Mouse (Mus musculus) forebrain, embryonic 10.5 days (tissue): ENCODE data around the gene Capn5. TPM values are rescaled to one million over a fixed set of nuclear protein-coding genes. Genes with fewer than 3 reads are reported as not detected.
"Not testable (repeated sequence)": the region's sequence is repeated elsewhere in the genome, so short reads cannot be mapped to it uniquely, and the experiment has no call there.

Source experiments
- DNase-seq: peaks from one replicate; pipeline ENCODE4 v3.0.0-alpha.2; 2017; ENCODE audit warnings: low spot score; ENCODE audit errors: extremely low spot score
- H3K27ac ChIP-seq: fragments of 300-500 bp; sonication (generic); 2 replicates; pipeline ENCODE4 v1.5.1; 2016; ENCODE audit warnings: mild to moderate bottlenecking
- H3K27me3 ChIP-seq: fragments of 300-500 bp; sonication (generic); 2 replicates; pipeline ENCODE4 v1.6.1; 2016; ENCODE audit warnings: mild to moderate bottlenecking; ENCODE audit not compliant: poor library complexity, severe bottlenecking
- H3K36me3 ChIP-seq: fragments of 300-500 bp; sonication (generic); replicated peaks from 2 replicates; pipeline ENCODE4 v1.6.1; 2016; ENCODE audit warnings: mild to moderate bottlenecking, moderate library complexity
- H3K4me1 ChIP-seq: fragments of 300-500 bp; sonication (generic); 2 replicates; pipeline ENCODE4 v1.6.1; 2016
- H3K4me3 ChIP-seq: fragments of 300-500 bp; sonication (generic); 2 replicates; pipeline ENCODE4 v1.5.1; 2016; ENCODE audit warnings: mild to moderate bottlenecking, moderate library complexity
- H3K9me3 ChIP-seq: fragments of 300-500 bp; sonication (generic); 2 replicates; pipeline ENCODE4 v1.6.1; 2016; ENCODE audit warnings: mild to moderate bottlenecking, moderate library complexity
- WGBS: fragments of 180-500 bp; shearing (Covaris S2); methylation state at CpG from one replicate; pipeline ENCODE4 v1.1.7; 2016; 5-methylcytosine and 5-hydroxymethylcytosine counted together
- polyA plus RNA-seq: library from polyadenylated mRNA; unstranded; fragments of >200 nt; fragmentation: Nextera tagmentation; extraction: Ambion mirVana; gene quantifications from 2 replicates; pipeline ENCODE4 v1.2.1, GENCODE M21; 2016

Gene Capn5
- polyA plus RNA-seq, 1 experiment from 2014 or later: 5.8 TPM

DNA sequence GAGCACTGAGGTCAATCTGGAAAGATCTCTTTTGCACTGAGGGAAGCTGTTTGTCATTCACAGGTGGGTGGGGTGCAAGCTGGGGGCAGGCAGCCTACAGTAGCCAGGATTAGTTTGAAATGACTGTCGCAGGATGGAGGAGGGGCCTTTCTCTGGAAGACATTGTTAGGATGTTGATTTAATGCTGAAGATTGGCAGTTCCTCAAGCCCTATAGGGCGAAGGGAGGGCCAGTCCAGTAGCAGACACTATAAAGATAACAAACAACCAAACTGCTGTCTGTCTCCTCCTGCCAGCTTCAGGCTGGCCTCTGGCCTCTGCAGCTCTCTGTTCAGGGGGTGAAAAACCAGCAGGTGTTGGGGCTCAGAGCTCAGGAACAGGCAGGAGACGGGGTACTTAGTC, 11.7 kb upstream of the Capn5 start:
- no peak overlapping the region for H3K4me3 ChIP-seq
- H3K9me3 ChIP-seq: no peaks in the 10 kb centered on the region
- no peaks in the 10 kb centered on the region for H3K36me3 ChIP-seq
- 59% methylated on average over 3 of the region's 3 CpGs for WGBS
- peaks cover 49% of the 10 kb centered on the region for H3K4me1 ChIP-seq
- DNase-seq: no peak
- H3K27me3 ChIP-seq: peaks cover 83% of the 10 kb centered on the region
- no peak overlapping the region for H3K27ac ChIP-seq

DNA sequence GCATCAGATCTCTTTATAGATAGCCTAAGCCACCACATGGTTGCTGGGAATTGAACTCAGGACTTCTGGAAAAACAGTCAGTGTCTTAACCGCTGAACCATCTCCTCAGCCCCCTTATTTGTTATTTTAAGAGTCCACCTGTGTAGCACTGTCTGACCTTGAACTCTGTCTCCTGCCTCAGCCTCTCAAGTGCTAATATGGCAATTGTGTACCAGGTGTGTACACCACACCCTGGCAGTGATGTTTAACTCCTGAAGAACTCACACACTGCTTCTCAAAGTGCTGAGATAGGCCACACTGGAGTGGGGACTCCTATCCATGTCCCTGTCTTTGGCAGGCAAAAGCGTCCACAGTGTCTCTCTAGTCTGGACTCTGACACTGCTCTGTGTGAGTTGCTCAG, 10.6 kb upstream of the Capn5 start:
- no peaks in the 10 kb centered on the region for H3K36me3 ChIP-seq
- H3K4me1 ChIP-seq: peaks cover 39% of the 10 kb centered on the region
- 93% methylated on average over 2 of the region's 2 CpGs for WGBS
- H3K9me3 ChIP-seq: no peaks in the 10 kb centered on the region
- no peak overlapping the region for H3K27ac ChIP-seq
- peaks cover 83% of the 10 kb centered on the region for H3K27me3 ChIP-seq
- no peak for DNase-seq
- no peak overlapping the region for H3K4me3 ChIP-seq

DNA sequence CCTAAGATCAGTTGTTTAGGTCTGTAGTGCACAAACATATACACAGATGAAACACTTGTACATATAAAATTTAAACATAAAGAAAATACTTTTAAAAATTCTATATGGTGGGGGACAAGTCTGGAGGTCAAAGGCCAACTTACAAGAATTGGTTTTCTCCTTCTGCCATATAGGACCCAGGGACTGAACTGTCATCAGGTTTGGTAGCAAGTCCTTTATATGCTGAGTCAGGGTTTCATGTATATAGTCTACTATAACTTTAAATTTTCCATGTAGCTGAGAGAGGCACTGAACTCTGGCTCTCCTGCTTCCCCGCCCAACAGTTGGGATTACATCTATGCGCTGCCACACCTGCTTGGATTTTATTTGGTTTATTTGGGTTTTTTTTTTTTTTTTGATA, 10.2 kb upstream of the Capn5 start:
- peaks cover 83% of the 10 kb centered on the region for H3K27me3 ChIP-seq
- peaks cover 35% of the 10 kb centered on the region for H3K4me1 ChIP-seq
- WGBS: 94% methylated on average over 2 of the region's 2 CpGs
- H3K4me3 ChIP-seq: no peak overlapping the region
- H3K36me3 ChIP-seq: no peaks in the 10 kb centered on the region
- no peaks in the 10 kb centered on the region for H3K9me3 ChIP-seq
- DNase-seq: no peak
- H3K27ac ChIP-seq: no peak overlapping the region

DNA sequence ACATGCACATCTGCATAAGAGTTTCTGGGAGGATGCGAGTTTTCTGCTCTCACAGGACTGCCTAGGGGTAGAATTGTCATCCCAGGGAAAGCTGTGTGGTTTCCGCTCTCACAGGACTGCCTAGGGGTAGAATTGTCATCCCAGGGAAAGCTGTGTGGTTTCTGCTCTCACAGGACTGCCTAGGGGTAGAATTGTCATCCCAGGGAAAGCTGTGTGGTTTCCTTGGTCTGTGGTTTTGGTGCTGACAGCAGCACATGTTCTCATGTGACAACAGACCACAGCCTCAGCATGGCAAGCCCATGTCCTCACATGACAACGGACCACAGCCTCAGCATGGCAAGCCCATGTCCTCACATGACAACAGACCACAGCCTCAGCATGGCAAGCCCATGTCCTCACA, 9.3 kb upstream of the Capn5 start:
- not testable (repeated sequence) for H3K4me3 ChIP-seq, H3K27ac ChIP-seq, H3K9me3 ChIP-seq, H3K36me3 ChIP-seq, DNase-seq
- peaks cover 83% of the 10 kb centered on the region for H3K27me3 ChIP-seq
- WGBS: 79% methylated on average over 3 of the region's 3 CpGs
- peaks cover 32% of the 10 kb centered on the region for H3K4me1 ChIP-seq

DNA sequence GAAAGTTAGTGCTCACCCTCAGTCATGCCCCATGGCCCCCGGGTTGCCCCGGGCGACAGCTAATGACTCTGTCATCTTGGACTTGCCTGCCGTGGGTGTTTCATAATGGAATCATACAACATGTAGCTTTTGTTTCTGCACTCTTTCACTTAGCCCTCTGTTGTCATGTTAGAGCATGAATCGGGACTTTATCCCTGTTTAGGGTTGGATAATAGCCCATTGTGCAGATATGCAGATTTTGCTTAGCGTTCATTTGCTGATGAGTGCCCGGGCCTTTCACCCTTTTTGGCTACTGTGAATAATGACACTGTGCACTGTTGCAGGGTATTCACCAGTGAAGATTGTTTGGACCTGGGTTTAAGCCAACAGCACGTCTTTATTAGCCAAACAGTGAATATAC, 8.6 kb upstream of the Capn5 start:
- no peak overlapping the region for H3K27ac ChIP-seq
- H3K36me3 ChIP-seq: no peaks in the 10 kb centered on the region
- H3K4me1 ChIP-seq: peaks cover 32% of the 10 kb centered on the region
- 57% methylated on average over 8 of the region's 8 CpGs for WGBS
- H3K4me3 ChIP-seq: no peak overlapping the region
- peaks cover 83% of the 10 kb centered on the region for H3K27me3 ChIP-seq
- no peaks in the 10 kb centered on the region for H3K9me3 ChIP-seq
- peak; percentile 54 for DNase-seq

DNA sequence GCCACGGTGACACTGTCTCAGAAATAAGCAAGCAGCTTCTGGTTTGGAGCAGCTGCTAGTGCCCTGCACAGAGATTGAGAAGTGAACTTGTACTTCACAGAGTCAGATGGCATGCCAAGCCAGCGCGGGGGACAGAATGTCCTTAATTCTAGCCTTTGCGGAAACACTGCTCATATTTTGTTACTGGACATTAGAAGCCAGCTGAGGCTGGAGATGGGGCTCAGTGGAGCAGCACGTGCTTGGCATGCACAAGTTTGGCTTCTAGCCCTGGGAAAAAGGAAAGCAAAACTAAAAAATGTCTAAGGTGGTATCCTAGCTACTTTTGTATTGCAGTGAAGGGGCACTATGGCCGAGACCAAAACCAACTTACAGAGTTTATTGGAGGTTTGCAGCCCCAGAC, 7.3 kb upstream of the Capn5 start:
- no peak overlapping the region for H3K27ac ChIP-seq
- H3K27me3 ChIP-seq: peaks cover 82% of the 10 kb centered on the region
- H3K9me3 ChIP-seq: no peaks in the 10 kb centered on the region
- H3K4me1 ChIP-seq: peaks cover 32% of the 10 kb centered on the region
- H3K36me3 ChIP-seq: no peaks in the 10 kb centered on the region
- 93% methylated on average over 6 of the region's 6 CpGs for WGBS
- DNase-seq: no peak
- H3K4me3 ChIP-seq: no peak overlapping the region

DNA sequence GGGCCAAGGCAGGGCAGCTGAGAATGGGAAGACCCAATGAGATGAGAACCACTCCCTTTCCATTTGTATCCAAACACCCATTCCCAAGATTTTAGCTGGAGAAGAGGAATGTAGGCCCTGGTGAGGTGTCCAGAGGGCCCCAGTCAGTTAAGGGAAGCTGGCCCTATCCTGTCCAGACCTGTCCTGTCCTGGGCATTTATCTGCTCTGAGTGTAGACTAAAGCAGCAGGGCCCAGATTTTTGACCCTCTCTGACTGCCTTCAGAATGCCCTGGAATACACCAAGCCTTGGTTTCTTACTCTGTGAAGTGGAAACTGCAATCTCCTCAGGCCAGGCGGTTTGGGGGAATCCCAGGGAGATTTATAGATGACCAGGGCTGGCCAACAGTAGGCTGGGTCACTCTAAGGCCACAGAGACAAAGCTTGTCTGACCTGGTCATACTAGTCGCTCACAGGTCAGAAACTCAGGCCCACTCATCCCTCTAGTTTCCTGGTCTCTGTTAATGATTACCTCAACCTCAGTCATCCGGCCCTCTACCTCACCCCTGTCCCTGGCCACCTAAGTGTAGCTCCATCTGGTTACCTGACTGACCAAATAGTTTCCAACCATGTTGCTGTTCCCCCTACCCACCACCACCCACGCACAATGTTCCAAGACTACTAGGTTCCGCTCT, 622 bp upstream of the Capn5 start:
- DNase-seq: no peak
- no peaks in the 10 kb centered on the region for H3K36me3 ChIP-seq
- peaks cover 21% of the 10 kb centered on the region for H3K4me1 ChIP-seq
- peak overlapping the region; percentile 86 for H3K27ac ChIP-seq
- 88% methylated on average over 5 of the region's 5 CpGs for WGBS
- H3K27me3 ChIP-seq: peaks cover 68% of the 10 kb centered on the region
- no peaks in the 10 kb centered on the region for H3K9me3 ChIP-seq
- peak overlapping the region; percentile 86 for H3K4me3 ChIP-seq

DNA sequence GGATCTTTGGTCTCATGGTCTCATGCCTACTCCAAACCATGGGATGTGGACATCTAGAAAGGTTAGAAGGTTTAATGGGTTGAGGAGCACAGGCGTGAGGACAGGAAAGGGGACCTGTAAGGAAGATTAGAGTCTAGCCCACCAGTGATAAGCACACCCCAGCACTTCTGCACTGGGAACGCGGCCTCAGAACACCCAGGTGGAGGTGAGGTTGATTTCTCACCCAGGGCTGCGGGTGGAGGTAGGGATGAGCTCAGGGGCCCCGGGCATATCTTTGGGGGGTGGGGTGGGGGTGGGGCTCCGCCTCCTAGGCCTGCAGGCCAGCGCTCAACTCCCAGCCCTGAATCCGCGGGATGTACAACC, 527 bp downstream of the Capn5 start:
- DNase-seq: no peak
- 10% methylated on average over 9 of the region's 9 CpGs for WGBS
- peaks cover 29% of the 10 kb centered on the region for H3K4me1 ChIP-seq
- peaks cover 56% of the 10 kb centered on the region for H3K27me3 ChIP-seq
- H3K36me3 ChIP-seq: no peaks in the 10 kb centered on the region
- H3K4me3 ChIP-seq: peak overlapping the region; percentile 86
- H3K9me3 ChIP-seq: no peaks in the 10 kb centered on the region
- H3K27ac ChIP-seq: peak overlapping the region; percentile 86

DNA sequence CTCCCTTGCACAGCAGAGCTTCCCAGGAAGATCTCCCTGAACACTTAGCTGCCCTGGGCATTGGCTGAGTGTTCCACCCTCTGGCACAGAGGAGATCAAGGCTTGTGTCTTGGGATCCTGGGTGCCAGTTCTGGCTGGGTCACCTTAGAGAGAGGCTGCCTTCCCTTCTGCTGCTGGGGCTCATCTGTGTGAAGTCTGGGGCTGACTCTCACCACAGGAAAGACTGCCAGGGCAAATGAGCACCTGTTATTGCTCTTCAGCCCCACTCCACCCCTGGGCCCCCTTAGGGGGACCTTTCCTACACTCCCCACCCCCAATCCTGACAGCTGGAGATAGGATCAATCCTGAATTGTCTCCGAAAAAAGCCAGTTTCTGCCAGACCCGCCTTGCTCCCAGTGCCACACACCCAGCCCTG, 996 bp downstream of the Capn5 start:
- WGBS: 62% methylated on average over 2 of the region's 2 CpGs
- H3K36me3 ChIP-seq: no peaks in the 10 kb centered on the region
- peaks cover 51% of the 10 kb centered on the region for H3K27me3 ChIP-seq
- peak overlapping the region; percentile 86 for H3K4me3 ChIP-seq
- DNase-seq: no peak
- H3K4me1 ChIP-seq: peaks cover 34% of the 10 kb centered on the region
- peak overlapping the region; percentile 86 for H3K27ac ChIP-seq
- no peaks in the 10 kb centered on the region for H3K9me3 ChIP-seq

DNA sequence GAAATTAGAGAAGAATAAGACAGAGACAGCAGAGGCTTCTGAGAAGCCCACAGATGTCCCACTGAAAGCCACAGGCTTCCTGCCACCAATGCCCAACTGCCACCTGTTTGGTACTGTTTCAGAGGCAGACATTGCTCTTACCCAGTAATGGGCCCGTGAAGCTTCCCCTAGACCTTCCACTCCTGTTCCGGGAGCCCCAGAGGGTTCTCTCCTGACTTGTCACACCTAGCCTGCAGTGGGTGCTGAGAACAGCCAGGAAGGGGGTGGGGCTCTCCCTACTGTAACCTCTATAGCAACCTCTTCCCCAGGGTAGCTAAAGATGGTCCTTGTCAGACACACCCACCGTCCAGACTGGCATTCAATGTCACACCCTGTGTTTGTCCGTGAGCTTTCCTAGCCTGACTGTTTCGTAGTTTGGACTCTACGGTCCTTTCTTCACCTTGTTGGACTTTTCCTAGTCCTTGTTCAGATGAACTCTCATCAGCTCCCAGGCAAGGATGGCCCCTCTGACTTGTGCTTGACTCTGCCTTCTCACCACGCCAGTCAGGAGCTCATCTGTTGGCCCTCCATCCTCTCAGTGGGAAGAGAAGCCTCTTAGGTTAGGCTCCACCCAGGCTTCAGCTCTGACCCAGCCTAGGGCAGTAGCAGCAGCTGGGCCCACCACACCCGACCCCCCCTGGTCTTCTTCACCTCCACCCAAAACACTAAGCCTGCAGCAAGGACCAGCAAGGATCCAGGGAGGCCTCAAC, 1.6 kb downstream of the Capn5 start:
- no peak for DNase-seq
- peak overlapping the region; percentile 86; the same call in 1 of the 2 replicates for H3K4me3 ChIP-seq
- H3K27ac ChIP-seq: peak overlapping the region; percentile 86
- no peaks in the 10 kb centered on the region for H3K36me3 ChIP-seq
- WGBS: 73% methylated on average over 8 of the region's 8 CpGs
- no peaks in the 10 kb centered on the region for H3K9me3 ChIP-seq
- H3K4me1 ChIP-seq: peaks cover 39% of the 10 kb centered on the region
- peaks cover 46% of the 10 kb centered on the region for H3K27me3 ChIP-seq

DNA sequence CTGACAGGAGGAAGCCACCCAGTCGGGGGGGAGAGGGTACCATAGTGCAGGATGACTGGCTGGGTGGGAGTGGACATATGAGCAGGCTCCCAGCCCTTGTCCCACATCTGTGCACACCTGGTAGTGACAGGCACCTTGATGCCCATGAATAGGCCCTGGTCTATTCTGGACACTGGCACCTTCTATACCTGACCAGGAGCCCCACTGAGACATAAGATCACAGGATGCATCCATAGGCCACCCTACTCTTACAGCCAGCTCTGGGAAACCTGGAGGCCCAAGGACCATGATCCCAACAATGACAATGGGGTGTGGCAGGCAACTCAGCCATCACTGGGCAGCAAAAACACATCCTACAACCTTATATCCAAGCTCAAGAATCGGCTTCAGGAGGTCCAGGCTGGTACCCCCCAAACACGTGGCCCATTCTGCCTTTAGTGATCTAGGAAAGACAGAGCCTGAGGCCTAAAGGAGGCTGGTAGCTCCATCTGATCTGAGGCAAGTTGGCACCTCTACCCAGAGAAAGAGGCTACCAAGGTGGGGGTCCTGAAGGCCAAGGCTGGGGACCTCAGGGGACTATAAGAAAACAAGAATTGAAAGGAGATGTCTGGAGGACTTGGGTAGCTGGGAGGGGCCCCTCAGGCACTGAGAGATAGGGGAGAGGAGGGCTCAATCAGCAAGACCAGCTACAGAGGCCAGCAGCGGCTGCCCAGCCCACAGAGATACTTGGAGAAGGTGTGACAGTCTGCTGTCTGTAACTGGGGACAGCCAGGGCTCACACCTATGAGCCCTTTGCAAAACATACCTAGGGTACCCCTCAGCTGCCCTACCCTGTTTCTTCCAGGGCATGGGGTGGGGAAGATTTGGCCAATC, 3.0 kb downstream of the Capn5 start:
- no peak for DNase-seq
- no peak overlapping the region for H3K4me3 ChIP-seq
- no peaks in the 10 kb centered on the region for H3K36me3 ChIP-seq
- 86% methylated on average over 4 of the region's 4 CpGs for WGBS
- H3K27me3 ChIP-seq: peaks cover 34% of the 10 kb centered on the region
- H3K27ac ChIP-seq: peak overlapping the region; percentile 25; the same call in 1 of the 2 replicates
- H3K4me1 ChIP-seq: peaks cover 51% of the 10 kb centered on the region
- H3K9me3 ChIP-seq: no peaks in the 10 kb centered on the region

DNA sequence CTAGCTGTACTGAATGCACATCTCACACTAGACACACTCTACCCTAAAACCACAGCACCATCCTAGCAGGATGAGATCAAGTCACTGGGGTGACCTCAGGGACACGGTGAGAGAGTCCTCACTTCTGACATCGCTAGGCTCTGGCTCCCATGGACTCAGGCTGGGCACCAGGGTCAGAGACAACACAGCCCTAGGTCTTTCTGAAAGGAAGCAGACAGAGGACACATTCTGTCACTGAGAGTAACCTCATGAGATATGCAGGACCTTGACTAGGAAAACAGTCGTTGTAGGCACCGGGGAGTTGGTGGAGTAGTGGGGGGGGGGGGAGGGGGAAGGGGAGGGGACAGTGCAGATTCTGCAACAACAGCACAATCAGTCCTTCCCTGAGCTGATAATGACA, 4.7 kb downstream of the Capn5 start:
- no peaks in the 10 kb centered on the region for H3K36me3 ChIP-seq
- H3K4me3 ChIP-seq: no peak overlapping the region
- no peaks in the 10 kb centered on the region for H3K9me3 ChIP-seq
- H3K4me1 ChIP-seq: peaks cover 46% of the 10 kb centered on the region
- no peak for DNase-seq
- H3K27me3 ChIP-seq: peaks cover 17% of the 10 kb centered on the region
- 67% methylated on average over 4 of the region's 4 CpGs for WGBS
- 0 out of 2 replicates have a peak overlapping the region, but pooled peaks have one; percentile 16 for H3K27ac ChIP-seq
